Mouse (Mus musculus) C2C12 (cell line): ENCODE results near the gene Rangrf.

Experiments used
- CEBPB ChIP-seq: IDR thresholded peaks from one replicate; pipeline ENCODE4 v1.6.1; 2011; ENCODE audit warnings: low read depth, mild to moderate bottlenecking, control low read depth, moderate library complexity
- CTCF ChIP-seq: IDR thresholded peaks from one replicate; pipeline ENCODE4 v1.5.1; 2011; ENCODE audit not compliant: control insufficient read depth, insufficient read depth, insufficient read length
- FOSL1 ChIP-seq: IDR thresholded peaks from one replicate; pipeline ENCODE4 v1.8.0; 2011; ENCODE audit warnings: mild to moderate bottlenecking, low read length; ENCODE audit not compliant: poor library complexity, insufficient read depth, severe bottlenecking
- MAX ChIP-seq: IDR thresholded peaks from one replicate; pipeline ENCODE4 v1.6.1; 2011; ENCODE audit warnings: mild to moderate bottlenecking, control low read depth
- MYOD1 ChIP-seq: IDR thresholded peaks from one replicate; pipeline ENCODE4 v1.6.1; 2011; ENCODE audit warnings: low read depth; ENCODE audit not compliant: control insufficient read depth, insufficient read length
- USF1 ChIP-seq: IDR thresholded peaks from one replicate; pipeline ENCODE4 v1.6.1; 2011; ENCODE audit warnings: low read depth, mild to moderate bottlenecking, control low read depth, moderate library complexity

DNA sequence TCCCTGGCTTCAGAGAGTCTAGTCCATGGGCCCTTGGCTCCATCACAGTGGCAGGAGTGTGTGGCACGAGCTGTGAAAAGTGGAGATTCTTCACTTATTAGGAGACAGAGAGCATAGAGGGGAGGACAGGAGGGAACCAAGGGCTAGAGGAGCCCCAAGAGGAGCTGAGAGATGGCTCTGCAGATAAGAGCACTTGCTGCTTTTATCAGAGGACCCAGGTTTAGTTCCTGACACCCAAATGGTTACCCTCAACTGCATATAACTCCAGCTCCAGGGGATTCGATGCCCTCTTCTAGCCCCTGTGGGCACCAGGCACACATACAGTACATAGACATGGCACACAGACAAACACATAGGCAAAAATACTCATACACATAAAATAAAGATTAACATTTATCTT is 50.2 kb downstream of the Rangrf start:
- TF ChIP-seq CTCF (no peak), MAX (no peak), USF1 (no peak), MYOD1 (no peak), CEBPB (no peak), FOSL1 (no peak)
